Mouse (Mus musculus) ES-E14 (cell line): ENCODE data around the gene Plce1.

ENCODE experiments used
- CHD2 ChIP-seq: IDR thresholded peaks from 2 replicates; pipeline ENCODE4 v1.6.1; 2014; ENCODE audit warnings: mild to moderate bottlenecking, low read depth, low read length, inconsistent platforms
- HCFC1 ChIP-seq: IDR thresholded peaks from 2 replicates; pipeline ENCODE4 v1.6.1; 2012; ENCODE audit warnings: low read length, inconsistent platforms, borderline replicate concordance; ENCODE audit not compliant: insufficient read depth
- MAFK ChIP-seq: IDR thresholded peaks from 2 replicates; pipeline ENCODE4 v1.6.1; 2014; ENCODE audit warnings: mild to moderate bottlenecking, low read depth, low read length, inconsistent platforms; ENCODE audit not compliant: insufficient read depth
- ZC3H11A ChIP-seq: IDR thresholded peaks from 2 replicates; pipeline ENCODE4 v1.6.1; 2012; ENCODE audit warnings: low read depth, mild to moderate bottlenecking, inconsistent platforms, low read length, borderline replicate concordance
- ZNF384 ChIP-seq: IDR thresholded peaks from 2 replicates; pipeline ENCODE4 v1.6.1; 2012; ENCODE audit warnings: low read depth, low read length, inconsistent platforms

DNA sequence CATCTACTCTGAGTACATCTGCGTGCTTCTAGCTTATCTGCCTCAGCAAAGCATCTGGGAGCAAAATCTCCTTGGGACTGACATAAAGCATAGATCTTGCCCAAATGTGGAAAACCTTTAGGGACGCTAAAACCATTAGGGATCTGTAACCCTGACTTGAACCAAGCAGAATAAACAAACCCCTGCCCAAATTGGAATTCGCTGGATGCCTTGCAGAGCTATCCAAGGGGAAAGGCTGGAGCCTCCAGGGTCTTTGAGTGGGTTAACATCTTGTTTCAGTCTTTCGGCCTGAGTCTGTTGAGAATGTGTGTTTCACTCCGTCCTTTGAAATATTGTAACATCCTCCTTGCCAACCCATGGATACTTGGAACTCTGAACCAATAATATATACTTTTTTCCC is 152.4 kb downstream of the Plce1 start:
- TF ChIP-seq MAFK: no peak
- TF ChIP-seq ZNF384: no peak
- TF ChIP-seq ZC3H11A: no peak
- no peak for TF ChIP-seq CHD2
- TF ChIP-seq HCFC1: no peak
